Mouse (Mus musculus) midbrain, embryonic 11.5 days (tissue): ENCODE measurements at regions not wholly inside any gene's neighbourhood (a gene's known extent, or its start where the extent isn't known, plus 50 kb on each side); places are given as distances from the start of the nearest gene placed in this dataset.

Source experiments
- ATAC-seq: fragments of 200-750 bp; cut with Nextera tagmentation; 2 replicates; pipeline ENCODE4 v1.8.0; 2017; ENCODE audit warnings: moderate TSS enrichment, moderate library complexity; ENCODE audit not compliant: low FRiP score
- DNase-seq: peaks from one replicate; pipeline ENCODE4 v3.0.0; 2015; ENCODE audit warnings: low spot score; ENCODE audit errors: missing footprints
- H3K27ac ChIP-seq: fragments of 300-500 bp; sonication (generic); 2 replicates; pipeline ENCODE4 v1.5.1; 2014; ENCODE audit warnings: low read depth, low read length
- H3K27me3 ChIP-seq: fragments of 300-500 bp; sonication (generic); 2 replicates; pipeline ENCODE4 v1.6.1; 2014; ENCODE audit warnings: mild to moderate bottlenecking, low read length, moderate library complexity, mixed read lengths; ENCODE audit not compliant: control insufficient read depth, insufficient read depth
- H3K36me3 ChIP-seq: fragments of 300-500 bp; sonication (generic); 2 replicates; pipeline ENCODE4 v1.6.1; 2014; ENCODE audit warnings: mild to moderate bottlenecking, low read length, moderate library complexity, mixed read lengths; ENCODE audit not compliant: control insufficient read depth, insufficient read depth
- H3K4me1 ChIP-seq: fragments of 300-500 bp; sonication (generic); 2 replicates; pipeline ENCODE4 v1.6.1; 2014; ENCODE audit warnings: low read length; ENCODE audit not compliant: control insufficient read depth, insufficient read depth
- H3K4me2 ChIP-seq: fragments of 300-500 bp; sonication (generic); 2 replicates; pipeline ENCODE4 v1.6.1; 2014; ENCODE audit warnings: mild to moderate bottlenecking, moderate library complexity
- H3K4me3 ChIP-seq: fragments of 300-500 bp; sonication (generic); 2 replicates; pipeline ENCODE4 v1.5.1; 2014; ENCODE audit warnings: low read depth, low read length
- H3K9ac ChIP-seq: fragments of 300-500 bp; sonication (generic); 2 replicates; pipeline ENCODE4 v1.6.1; 2014; ENCODE audit warnings: low read length
- H3K9me3 ChIP-seq: fragments of 300-500 bp; sonication (generic); 2 replicates; pipeline ENCODE4 v1.6.1; 2016; ENCODE audit warnings: low read length; ENCODE audit not compliant: control insufficient read depth
- WGBS: fragments of 180-500 bp; shearing (Covaris S2); extraction: QIAGEN DNeasy Blood & Tissue Kit; methylation state at CpG from one replicate; pipeline ENCODE4 v1.1.7; 2014; 5-methylcytosine and 5-hydroxymethylcytosine counted together

DNA sequence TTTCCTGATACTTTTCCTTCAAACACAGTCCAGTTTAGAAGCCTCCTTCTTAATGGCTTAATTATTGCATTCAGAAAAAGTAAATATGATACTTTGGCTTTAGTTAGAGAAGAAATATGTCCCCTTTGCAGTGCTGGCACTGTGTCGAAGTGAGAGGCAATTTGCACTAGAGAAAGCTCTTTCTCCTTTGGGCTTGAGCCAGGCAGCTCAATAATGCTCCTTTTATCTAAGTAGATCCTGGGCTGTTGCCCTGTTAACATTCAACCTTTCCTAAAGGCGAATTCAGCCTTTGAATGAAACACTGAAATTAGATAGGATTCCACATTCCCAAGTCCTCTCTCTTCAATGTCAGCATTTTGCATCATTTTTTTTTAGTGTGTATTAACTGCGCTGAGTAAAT, 386.5 kb downstream of the Epha4 start:
- no peak overlapping the region for H3K4me3 ChIP-seq
- 63% methylated on average over 3 of the region's 3 CpGs for WGBS
- no peaks in the 10 kb centered on the region for H3K27me3 ChIP-seq
- no peak overlapping the region for H3K4me2 ChIP-seq
- no peaks in the 10 kb centered on the region for H3K4me1 ChIP-seq
- H3K9ac ChIP-seq = no peak overlapping the region
- no peaks in the 10 kb centered on the region for H3K9me3 ChIP-seq
- no peak overlapping the region for H3K27ac ChIP-seq
- DNase-seq = no peak
- no peaks in the 10 kb centered on the region for H3K36me3 ChIP-seq
- ATAC-seq = no peak

- Histone ChIP-seq H3K9ac (no peak overlapping the region), H3K36me3 (no peaks in the 10 kb centered on the region), H3K4me3 (no peak overlapping the region), H3K27ac (no peak overlapping the region), H3K27me3 (no peaks in the 10 kb centered on the region), H3K4me1 (no peaks in the 10 kb centered on the region), H3K9me3 (no peaks in the 10 kb centered on the region), H3K4me2 (no peak overlapping the region)
- WGBS = 6% methylated on average over 6 of the region's 6 CpGs
- peak; percentile 87 for DNase-seq
- ATAC-seq = no peak
Measured at GRCm38 (mm10) chr1:77137663-77138062, 377.2 kb downstream of the Epha4 start.

GRCm38 (mm10) chr1:77140906-77141305, 374.0 kb downstream of the Epha4 start:
- no peaks in the 10 kb centered on the region for H3K36me3 ChIP-seq
- H3K4me2 ChIP-seq = no peak overlapping the region
- H3K4me1 ChIP-seq = no peaks in the 10 kb centered on the region
- ATAC-seq (no peak), DNase-seq (no peak)
- no peak overlapping the region for H3K4me3 ChIP-seq
- no peak overlapping the region for H3K27ac ChIP-seq
- WGBS = 58% methylated on average over 7 of the region's 7 CpGs
- no peaks in the 10 kb centered on the region for H3K9me3 ChIP-seq
- H3K27me3 ChIP-seq = no peaks in the 10 kb centered on the region
- no peak overlapping the region for H3K9ac ChIP-seq

- no peak for ATAC-seq
- H3K9me3 ChIP-seq = no peaks in the 10 kb centered on the region
Measured at GRCm38 (mm10) chr1:77148052-77148451, 366.8 kb downstream of the Epha4 start.

GRCm38 (mm10) chr1:77168316-77168715, 346.6 kb downstream of the Epha4 start:
- Histone ChIP-seq H3K27ac (no peak overlapping the region), H3K27me3 (no peaks in the 10 kb centered on the region), H3K4me3 (no peak overlapping the region), H3K9ac (no peak overlapping the region), H3K36me3 (no peaks in the 10 kb centered on the region), H3K4me2 (no peak overlapping the region), H3K9me3 (no peaks in the 10 kb centered on the region), H3K4me1 (no peaks in the 10 kb centered on the region)
- ATAC-seq (no peak), DNase-seq (no peak)
- 46% methylated on average over 4 of the region's 4 CpGs for WGBS

More at GRCm38 (mm10) chr1:77148052-77148451, 366.8 kb downstream of the Epha4 start:
- Histone ChIP-seq H3K9ac (no peak overlapping the region), H3K27ac (no peak overlapping the region), H3K4me1 (no peaks in the 10 kb centered on the region), H3K27me3 (no peaks in the 10 kb centered on the region), H3K36me3 (no peaks in the 10 kb centered on the region), H3K4me2 (no peak overlapping the region), H3K4me3 (no peak overlapping the region)
- no peak for DNase-seq
- 95% methylated on average over 4 of the region's 4 CpGs for WGBS

- ATAC-seq (no peak), DNase-seq (no peak)
- WGBS = 74% methylated on average over 1 of the region's 1 CpGs
- no peaks in the 10 kb centered on the region for H3K9me3 ChIP-seq
- no peaks in the 10 kb centered on the region for H3K27me3 ChIP-seq
- H3K4me2 ChIP-seq = no peak overlapping the region
- H3K36me3 ChIP-seq = no peaks in the 10 kb centered on the region
- H3K4me1 ChIP-seq = no peaks in the 10 kb centered on the region
- no peak overlapping the region for H3K27ac ChIP-seq
- no peak overlapping the region for H3K9ac ChIP-seq
- no peak overlapping the region for H3K4me3 ChIP-seq
Measured at GRCm38 (mm10) chr1:77172463-77172862, 342.4 kb downstream of the Epha4 start.

DNA sequence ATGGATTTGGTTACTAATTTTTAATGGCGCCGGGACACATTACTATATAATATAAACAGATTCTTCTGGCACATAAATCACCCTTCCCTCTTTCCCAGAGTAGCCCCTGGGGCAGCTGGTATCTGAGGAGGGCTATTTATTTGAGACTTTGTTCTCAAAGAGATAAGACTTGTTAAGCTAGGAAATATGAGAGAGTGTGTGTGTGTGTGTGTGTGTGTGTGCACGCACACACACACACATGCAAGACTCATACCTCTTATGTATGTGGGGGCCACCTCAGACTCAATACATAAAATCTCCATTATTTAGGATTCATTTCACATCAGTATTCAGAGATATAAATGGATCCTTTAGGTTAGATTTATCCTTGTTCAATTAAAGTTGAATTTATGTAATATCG, 340.1 kb downstream of the Epha4 start:
- peak; percentile 60 for DNase-seq
- Histone ChIP-seq H3K36me3 (no peaks in the 10 kb centered on the region), H3K4me3 (no peak overlapping the region), H3K27ac (no peak overlapping the region), H3K4me1 (no peaks in the 10 kb centered on the region), H3K27me3 (no peaks in the 10 kb centered on the region), H3K9ac (no peak overlapping the region), H3K9me3 (no peaks in the 10 kb centered on the region), H3K4me2 (no peak overlapping the region)
- 93% methylated on average over 4 of the region's 4 CpGs for WGBS
- ATAC-seq = no peak

GRCm38 (mm10) chr1:77175214-77175613, 339.7 kb downstream of the Epha4 start:
- ATAC-seq (no peak), DNase-seq (peak; percentile 76)
- no peak overlapping the region for H3K4me2 ChIP-seq
- H3K9ac ChIP-seq = no peak overlapping the region
- H3K27me3 ChIP-seq = no peaks in the 10 kb centered on the region
- H3K9me3 ChIP-seq = no peaks in the 10 kb centered on the region
- WGBS = 75% methylated on average over 3 of the region's 3 CpGs
- no peak overlapping the region for H3K27ac ChIP-seq
- H3K4me1 ChIP-seq = no peaks in the 10 kb centered on the region
- no peaks in the 10 kb centered on the region for H3K36me3 ChIP-seq
- no peak overlapping the region for H3K4me3 ChIP-seq

DNA sequence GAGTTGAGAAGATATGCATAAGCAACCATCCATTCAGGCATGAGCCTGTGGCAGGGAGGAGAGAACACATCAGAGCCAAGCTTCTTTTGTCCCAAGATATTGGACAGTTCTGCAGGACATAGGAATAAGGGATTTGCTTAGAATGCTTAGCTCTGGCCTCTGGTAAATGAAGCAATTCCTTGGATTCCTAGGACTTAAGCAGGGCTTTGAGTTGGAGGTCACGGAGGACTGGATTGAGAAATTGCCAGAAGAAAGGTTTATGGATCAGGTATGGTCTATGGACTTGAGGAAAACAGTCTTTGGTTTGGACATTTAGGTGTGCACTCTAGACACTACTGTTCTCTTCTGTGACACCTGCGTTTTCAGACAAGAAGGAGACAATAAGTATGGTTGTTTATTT, 338.4 kb downstream of the Epha4 start:
- WGBS = 88% methylated on average over 2 of the region's 2 CpGs
- DNase-seq = peak; percentile 53

GRCm38 (mm10) chr1:77183965-77184364, 330.9 kb downstream of the Epha4 start:
- Histone ChIP-seq H3K9me3 (no peaks in the 10 kb centered on the region), H3K4me1 (no peaks in the 10 kb centered on the region), H3K27me3 (no peaks in the 10 kb centered on the region), H3K27ac (no peak overlapping the region), H3K4me3 (no peak overlapping the region), H3K4me2 (no peak overlapping the region), H3K9ac (no peak overlapping the region), H3K36me3 (no peaks in the 10 kb centered on the region)
- WGBS = 87% methylated on average over 2 of the region's 2 CpGs
- ATAC-seq (no peak), DNase-seq (no peak)

More for the DNA sequence above, 338.4 kb downstream of the Epha4 start:
- no peak overlapping the region for H3K27ac ChIP-seq
- H3K27me3 ChIP-seq = no peaks in the 10 kb centered on the region
- no peaks in the 10 kb centered on the region for H3K4me1 ChIP-seq
- no peak overlapping the region for H3K9ac ChIP-seq
- no peaks in the 10 kb centered on the region for H3K36me3 ChIP-seq
- no peaks in the 10 kb centered on the region for H3K9me3 ChIP-seq
- H3K4me2 ChIP-seq = no peak overlapping the region
- H3K4me3 ChIP-seq = no peak overlapping the region
- no peak for ATAC-seq
